Mouse (Mus musculus): ENCODE data around the gene Nkx6-2. TPM values are rescaled to one million over a fixed set of nuclear protein-coding genes. Genes with fewer than 3 reads are reported as not detected.

Gene Nkx6-2
- polyA plus RNA-seq, 1 experiment, result not detected

DNA sequence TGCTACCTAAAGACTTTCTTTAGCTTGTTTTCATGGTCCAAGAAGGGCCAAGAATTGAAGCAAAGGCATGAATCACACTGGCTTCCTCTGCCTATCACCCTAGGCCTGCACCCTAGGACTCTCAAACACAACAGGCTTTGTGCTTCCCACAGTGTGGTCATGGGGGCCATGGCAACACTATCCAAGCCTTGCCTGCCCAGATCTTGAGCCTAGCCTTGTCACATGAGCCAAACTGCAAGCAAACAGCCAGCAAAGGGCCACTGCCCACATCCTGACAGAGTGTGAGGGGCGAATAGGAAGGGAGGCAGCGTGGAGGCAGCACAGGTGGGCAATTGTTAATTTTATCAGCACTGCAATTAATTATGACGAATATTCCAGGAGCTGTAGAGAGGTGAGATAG is 9.9 kb downstream of the Nkx6-2 start:
- DNase-seq (ENCODE audit: low read depth, low spot score), result no peak
- WGBS, result 89% methylated on average over 3 of the region's 3 CpGs

DNA sequence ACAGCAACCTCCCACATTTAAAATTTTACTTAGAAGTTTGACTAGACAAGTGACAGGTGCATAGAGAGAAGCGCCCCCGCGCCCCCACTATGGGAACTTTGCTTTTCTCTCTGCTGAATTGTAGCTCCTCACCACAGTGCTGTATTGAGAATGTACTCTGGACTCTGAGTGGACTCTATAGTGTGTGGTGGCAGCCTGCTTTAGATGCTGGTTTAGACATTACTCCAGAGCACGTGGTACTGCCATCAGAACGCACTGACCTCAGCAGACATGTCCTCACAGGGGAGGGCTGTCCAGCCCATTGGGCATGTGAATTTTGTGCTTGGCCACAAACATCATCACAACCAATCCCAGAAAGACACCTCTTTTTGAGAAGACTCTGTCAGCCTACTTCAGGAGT is 11.8 kb downstream of the Nkx6-2 start:
- no peak for DNase-seq (ENCODE audit: low read depth, low spot score)
- WGBS, result 97% methylated on average over 5 of the region's 5 CpGs

DNA sequence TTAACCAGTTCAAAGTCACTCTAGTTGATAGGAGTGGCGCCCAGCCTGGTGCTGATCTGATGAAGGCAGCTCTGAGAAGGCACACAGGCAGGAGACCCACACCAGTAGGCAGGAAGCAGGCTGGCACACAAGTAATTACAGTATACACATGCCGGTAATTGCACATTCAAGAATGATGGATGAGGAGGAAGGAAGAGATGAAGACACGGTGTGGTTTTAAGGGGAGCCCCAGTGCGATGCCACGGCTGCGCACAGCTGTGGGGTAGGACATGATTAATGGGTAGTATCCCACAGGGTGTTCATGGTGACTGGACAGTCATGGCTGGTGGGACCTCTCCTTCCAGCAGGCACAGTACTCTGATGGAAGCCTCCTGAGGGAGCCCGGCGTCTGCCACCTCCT is 16.1 kb downstream of the Nkx6-2 start:
- DNase-seq (ENCODE audit: low read depth, low spot score), result no peak
- WGBS, result 81% methylated on average over 8 of the region's 8 CpGs

DNA sequence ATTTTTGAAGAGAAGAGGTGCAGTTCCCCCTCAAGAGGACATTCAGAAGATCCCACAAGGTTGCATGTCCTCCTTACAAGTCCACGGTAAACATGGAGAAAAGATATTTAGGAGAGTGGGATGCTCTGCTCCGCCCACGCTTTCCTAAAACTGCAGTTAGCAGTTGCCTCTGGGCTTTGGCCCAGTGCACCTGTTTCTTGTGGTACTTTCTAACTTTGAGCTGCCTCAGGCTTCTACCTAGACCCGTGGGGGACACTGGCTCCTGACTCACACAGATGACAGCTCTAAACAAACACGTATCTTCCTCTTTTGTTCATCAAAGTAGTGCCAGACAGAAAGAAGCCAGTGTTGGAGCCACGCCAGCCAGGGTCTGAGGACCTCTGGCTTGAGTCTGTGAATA is 16.6 kb downstream of the Nkx6-2 start:
- no peak for DNase-seq (ENCODE audit: low read depth, low spot score)
- WGBS, result 76% methylated on average over 6 of the region's 6 CpGs

DNA sequence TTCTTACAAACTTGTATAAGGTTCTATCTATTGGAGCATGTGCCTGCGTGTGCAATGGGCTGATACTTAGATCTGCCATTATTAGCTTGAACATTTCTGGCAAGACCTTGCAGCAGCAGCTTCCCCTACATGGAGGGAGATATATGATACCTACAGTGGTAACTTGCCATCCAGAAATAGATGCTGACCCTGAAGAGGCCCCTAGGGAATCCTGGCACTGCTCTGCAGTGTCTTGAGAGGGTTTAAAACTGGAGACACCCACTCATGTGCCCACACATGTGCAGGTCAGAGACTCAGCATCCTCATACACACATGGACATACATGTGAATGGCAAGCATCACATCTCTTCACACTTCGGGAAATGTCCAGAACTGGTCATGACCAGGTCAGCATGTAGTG is 18.4 kb downstream of the Nkx6-2 start:
- no peak for DNase-seq (ENCODE audit: low read depth, low spot score)

DNA sequence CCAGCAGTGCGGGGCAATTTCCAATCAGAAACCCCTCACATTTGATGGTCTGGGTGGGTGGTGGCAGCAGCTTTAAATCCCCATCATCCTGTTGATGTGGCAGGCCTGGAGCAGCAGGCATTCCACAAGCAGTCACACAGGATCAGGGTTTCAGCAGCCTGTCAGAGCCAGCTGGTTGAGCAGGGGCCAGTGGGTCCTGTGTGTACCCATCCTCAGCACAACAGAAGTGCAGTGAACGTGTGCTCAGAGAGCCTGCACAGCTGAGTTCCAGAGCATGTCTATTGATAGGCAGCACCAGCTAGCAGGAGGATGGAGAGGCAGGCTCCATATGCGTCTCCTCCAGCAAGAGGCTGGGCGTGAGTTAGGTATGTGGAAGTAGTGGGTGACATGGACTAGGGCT is 19.2 kb downstream of the Nkx6-2 start:
- WGBS, result 92% methylated on average over 4 of the region's 4 CpGs
- no peak for DNase-seq (ENCODE audit: low read depth, low spot score)

More for the DNA sequence above, 18.4 kb downstream of the Nkx6-2 start:
- WGBS, result 95% methylated on average over 2 of the region's 2 CpGs

GRCm38 (mm10) chr7:139559659-139560058 is 22.9 kb downstream of the Nkx6-2 start:
- DNase-seq (ENCODE audit: low read depth, low spot score), result no peak
- WGBS, result 94% methylated on average over 10 of the region's 10 CpGs

GRCm38 (mm10) chr7:139556746-139557526 is 25.7 kb downstream of the Nkx6-2 start:
- DNase-seq (ENCODE audit: low read depth, low spot score), result no peak
- WGBS, result 76% methylated on average over 10 of the region's 10 CpGs

GRCm38 (mm10) chr7:139556331-139556730 is 26.3 kb downstream of the Nkx6-2 start:
- DNase-seq (ENCODE audit: low read depth, low spot score), result no peak
- WGBS, result 75% methylated on average over 5 of the region's 5 CpGs

DNA sequence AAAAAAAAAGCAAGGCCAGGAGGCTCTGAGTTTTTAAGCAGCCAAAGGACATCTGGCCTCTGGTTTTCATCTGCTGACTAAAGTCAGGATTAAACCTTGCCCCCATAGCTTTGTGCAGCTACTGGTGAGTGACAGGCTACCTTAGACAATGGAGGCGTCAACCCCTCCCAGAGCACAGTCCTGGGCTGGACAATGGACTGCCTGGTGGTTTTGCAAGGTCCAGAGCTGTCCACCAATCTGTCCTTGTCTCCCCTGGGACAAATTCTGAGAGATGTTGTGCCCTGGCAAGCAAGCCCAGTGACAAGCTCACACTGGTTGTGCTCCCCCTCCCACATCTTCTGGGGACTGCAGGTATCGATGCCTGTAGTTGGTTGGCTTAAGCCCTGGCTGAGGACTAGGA is 31.1 kb downstream of the Nkx6-2 start:
- DNase-seq (ENCODE audit: low read depth, low spot score), result no peak
- WGBS, result 100% methylated on average over 2 of the region's 2 CpGs

- 88% methylated on average over 3 of the region's 3 CpGs for WGBS
- DNase-seq (ENCODE audit: low read depth, low spot score), result no peak
Measured at GRCm38 (mm10) chr7:139550086-139550783, 32.4 kb downstream of the Nkx6-2 start.

GRCm38 (mm10) chr7:139547325-139547724 is 35.3 kb downstream of the Nkx6-2 start:
- DNase-seq (ENCODE audit: low read depth, low spot score), result no peak
- 55% methylated on average over 2 of the region's 2 CpGs for WGBS

DNA sequence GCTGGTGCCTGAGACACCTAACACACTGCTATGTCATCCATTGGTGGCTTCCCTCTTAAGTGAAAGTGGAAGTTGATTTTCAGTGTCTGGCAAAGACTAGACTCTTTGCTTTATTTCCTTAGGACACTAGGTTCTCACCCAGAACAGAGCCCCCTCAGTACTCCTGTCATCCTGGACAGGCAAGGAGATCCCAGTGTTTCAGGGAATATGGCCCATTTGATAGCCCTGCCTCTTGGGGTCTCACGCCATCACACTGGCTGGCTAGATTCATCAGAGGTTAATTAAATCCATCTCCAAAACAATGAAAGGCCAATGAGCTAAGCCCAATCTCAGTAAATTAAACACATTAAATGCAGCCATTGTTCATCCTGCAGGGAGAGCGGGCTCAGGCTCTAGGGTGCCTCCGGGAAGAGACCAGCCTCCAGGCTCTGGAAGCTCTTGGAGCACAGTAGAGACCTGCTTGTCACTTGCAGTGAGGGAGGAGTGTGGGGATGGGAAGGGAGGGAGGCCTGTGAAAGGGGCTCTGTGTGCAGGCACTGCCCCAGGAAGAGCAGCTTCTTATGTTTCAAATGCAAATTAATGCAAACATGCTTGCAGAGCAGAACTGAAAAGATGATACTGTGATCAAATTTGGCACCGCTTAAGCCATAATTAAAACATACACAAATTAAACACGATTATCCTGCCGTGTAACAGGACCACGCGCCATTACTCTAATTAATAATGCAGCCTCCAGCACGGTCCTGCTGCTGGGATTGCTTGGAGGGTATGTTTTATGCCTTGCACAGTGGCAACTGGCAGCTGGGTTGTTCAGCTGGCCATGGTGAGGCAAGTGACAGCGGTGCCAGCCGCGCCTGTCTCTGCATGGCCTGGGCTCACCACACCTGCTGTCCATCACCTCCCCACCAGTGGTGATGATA is 37.6 kb downstream of the Nkx6-2 start:
- WGBS, result 87% methylated on average over 12 of the region's 12 CpGs
- DNase-seq (ENCODE audit: low read depth, low spot score), result no peak

- WGBS, result 90% methylated on average over 6 of the region's 6 CpGs
- DNase-seq (ENCODE audit: low read depth, low spot score), result no peak
Measured at GRCm38 (mm10) chr7:139541422-139541821, 41.2 kb downstream of the Nkx6-2 start.

DNA sequence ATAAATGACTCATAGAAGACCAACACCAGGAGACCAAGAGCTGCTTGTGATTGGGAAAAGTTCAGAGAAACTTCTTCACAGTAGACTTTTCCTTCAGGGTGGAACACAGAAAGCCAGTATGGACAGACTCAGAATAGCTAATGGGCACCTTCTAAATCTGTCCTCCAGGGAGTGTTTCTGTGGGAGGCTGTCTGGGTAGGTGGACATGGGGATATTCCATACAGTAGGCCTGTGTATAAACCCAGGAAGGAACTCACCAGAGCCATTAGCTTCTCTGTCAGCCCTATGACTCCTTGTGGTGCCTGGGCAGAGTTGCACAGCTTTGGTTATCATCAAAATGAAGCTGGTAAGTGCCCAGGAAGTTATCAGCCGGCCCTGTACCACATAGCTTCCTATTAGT is 42.0 kb downstream of the Nkx6-2 start:
- 73% methylated on average over 1 of the region's 1 CpGs for WGBS
- no peak for DNase-seq (ENCODE audit: low read depth, low spot score)

DNA sequence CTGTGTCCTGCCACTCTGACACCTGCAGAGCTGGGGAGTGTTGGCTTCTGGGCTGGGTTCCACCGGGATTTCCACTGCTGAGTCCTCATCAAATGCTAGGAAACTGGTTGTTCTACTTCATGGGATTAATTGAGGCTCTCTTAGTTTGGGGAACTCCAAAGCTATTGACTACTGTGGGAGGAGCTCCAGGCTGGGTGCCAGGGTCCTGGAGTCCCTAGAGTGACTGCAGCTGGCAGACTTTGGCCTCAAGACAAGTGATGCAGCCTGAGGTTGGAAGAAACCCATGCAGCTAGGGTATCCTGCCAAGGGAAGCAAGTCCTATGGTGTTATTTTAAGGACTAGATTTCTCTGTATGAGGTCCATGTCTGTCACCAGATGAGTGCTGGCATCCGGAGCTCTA is 44.1 kb downstream of the Nkx6-2 start:
- WGBS, result 49% methylated on average over 2 of the region's 2 CpGs
- no peak for DNase-seq (ENCODE audit: low read depth, low spot score)

GRCm38 (mm10) chr7:139537831-139538230 is 44.8 kb downstream of the Nkx6-2 start:
- no peak for DNase-seq (ENCODE audit: low read depth, low spot score)
- WGBS, result 88% methylated on average over 9 of the region's 9 CpGs

GRCm38 (mm10) chr7:139536831-139537230 is 45.8 kb downstream of the Nkx6-2 start:
- WGBS, result 97% methylated on average over 2 of the region's 2 CpGs

GRCm38 (mm10) chr7:139536331-139536730 is 46.3 kb downstream of the Nkx6-2 start:
- no peak for DNase-seq (ENCODE audit: low read depth, low spot score)
- WGBS, result 82% methylated on average over 5 of the region's 5 CpGs

More at GRCm38 (mm10) chr7:139536831-139537230, 45.8 kb downstream of the Nkx6-2 start:
- DNase-seq (ENCODE audit: low read depth, low spot score), result no peak

DNA sequence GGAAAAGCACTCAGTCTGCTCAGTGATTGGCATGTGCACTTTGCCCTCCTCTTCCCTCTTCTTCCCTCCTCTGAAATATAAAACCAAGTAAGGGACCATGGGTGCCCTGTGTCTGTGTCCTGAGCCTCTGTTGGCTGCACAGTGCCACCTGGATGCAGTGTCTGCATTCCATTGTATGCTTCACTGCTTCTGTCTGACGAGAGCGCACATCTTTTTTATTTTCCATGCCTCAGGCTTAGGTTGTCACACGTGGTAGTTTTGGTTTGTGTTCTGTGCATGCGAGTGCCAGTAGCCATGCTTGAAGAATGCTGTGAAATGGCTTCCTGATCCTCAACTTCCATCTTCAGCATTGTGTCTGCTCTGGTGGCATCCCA is 51.2 kb downstream of the Nkx6-2 start:
- whole genome bisulfite sequencing, result 80% methylated on average over 4 of the region's 4 CpGs
- DNase-seq (ENCODE audit: low read depth, low spot score), result no peak

Measured in large intestine, adult 2 months (tissue).